Mouse (Mus musculus) gastrocnemius, adult 2 months (tissue): ENCODE results near the gene Tubg2. TPM values are rescaled to one million over a fixed set of nuclear protein-coding genes. Genes with fewer than 3 reads are reported as not detected.

ENCODE experiments used
- DNase-seq: peaks from one replicate; pipeline ENCODE4 v3.0.0; 2022
- H3K27ac ChIP-seq: fragments of 200-600 bp; 2 replicates; pipeline ENCODE4 v1.8.1; 2022; ENCODE audit warnings: mild to moderate bottlenecking
- H3K4me3 ChIP-seq: fragments of 200-600 bp; 2 replicates; pipeline ENCODE4 v1.8.1; 2022; ENCODE audit warnings: mild to moderate bottlenecking, moderate library complexity
- CTCF ChIP-seq: fragments of 200-600 bp; IDR thresholded peaks from 2 replicates; pipeline ENCODE4 v1.8.1; 2022; ENCODE audit warnings: antibody characterized with exemption, mild to moderate bottlenecking, moderate library complexity
- intact Hi-C: fragments of 180-260 bp; cut with DNase I; formaldehyde crosslinking; loops from one replicate; pipeline ENCODE4 v1.15.1; 2025
- total RNA-seq, 2 experiments: library from RNA; stranded (reverse); gene quantifications; 2 replicates each; pipeline ENCODE4 v1.2.3; 2021

Tubg2 gene
- total RNA-seq, 2 experiments from 2014 or later, result 2.4 to 3.6 TPM

GRCm38 (mm10) chr11:101171721-101172433 is 16.2 kb downstream of the Tubg2 start:
- TF ChIP-seq CTCF, result no peak
- H3K27ac ChIP-seq, result peak overlapping the region; percentile 93
- intact Hi-C loops, result loop anchor here (2.0 to 5.0 kb wide), 2 partner anchors 53 to 190 kb away; partner anchors contain the start of genes Retreg3 and Tubg1
- peak; percentile 79 for DNase-seq
- H3K4me3 ChIP-seq, result peak overlapping the region; percentile 89

GRCm38 (mm10) chr11:101172434-101172815 is 16.7 kb downstream of the Tubg2 start:
- no peak for DNase-seq
- peak overlapping the region; percentile 93 for H3K27ac ChIP-seq
- H3K4me3 ChIP-seq, result peak overlapping the region; percentile 89
- intact Hi-C loops, result loop anchor here (2.0 to 5.0 kb wide), 2 partner anchors 54 to 190 kb away; partner anchors contain the start of genes Retreg3 and Tubg1
- no peak for TF ChIP-seq CTCF

DNA sequence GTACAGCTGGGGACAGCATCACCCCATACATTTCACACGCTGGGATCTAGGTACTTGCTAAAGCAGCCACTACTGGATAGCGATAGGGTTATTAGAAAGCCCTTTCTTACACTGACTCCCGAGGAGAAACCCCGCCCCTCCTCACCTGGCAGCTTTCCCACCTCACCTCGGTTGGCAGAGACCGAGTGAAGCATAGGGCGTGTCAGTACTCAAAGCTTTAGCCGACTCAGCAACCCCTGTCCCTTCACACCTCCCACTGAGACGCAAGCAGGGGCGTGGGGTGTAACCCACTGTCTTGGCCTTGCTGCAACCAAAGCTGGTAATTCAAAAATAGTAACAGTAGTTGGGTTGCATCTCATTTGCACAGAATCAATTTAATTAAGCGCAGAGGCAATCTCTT is 17.4 kb downstream of the Tubg2 start:
- intact Hi-C loops, result loop anchor here (1.0 to 5.0 kb wide), 3 partner anchors 54 to 191 kb away; partner anchors contain the start of genes Psmc3ip, Retreg3 and Tubg1
- Histone ChIP-seq H3K4me3 (peak overlapping the region; percentile 71), H3K27ac (peak overlapping the region; percentile 93)
- DNase-seq, result peak; percentile 66
- TF ChIP-seq CTCF, result no peak

DNA sequence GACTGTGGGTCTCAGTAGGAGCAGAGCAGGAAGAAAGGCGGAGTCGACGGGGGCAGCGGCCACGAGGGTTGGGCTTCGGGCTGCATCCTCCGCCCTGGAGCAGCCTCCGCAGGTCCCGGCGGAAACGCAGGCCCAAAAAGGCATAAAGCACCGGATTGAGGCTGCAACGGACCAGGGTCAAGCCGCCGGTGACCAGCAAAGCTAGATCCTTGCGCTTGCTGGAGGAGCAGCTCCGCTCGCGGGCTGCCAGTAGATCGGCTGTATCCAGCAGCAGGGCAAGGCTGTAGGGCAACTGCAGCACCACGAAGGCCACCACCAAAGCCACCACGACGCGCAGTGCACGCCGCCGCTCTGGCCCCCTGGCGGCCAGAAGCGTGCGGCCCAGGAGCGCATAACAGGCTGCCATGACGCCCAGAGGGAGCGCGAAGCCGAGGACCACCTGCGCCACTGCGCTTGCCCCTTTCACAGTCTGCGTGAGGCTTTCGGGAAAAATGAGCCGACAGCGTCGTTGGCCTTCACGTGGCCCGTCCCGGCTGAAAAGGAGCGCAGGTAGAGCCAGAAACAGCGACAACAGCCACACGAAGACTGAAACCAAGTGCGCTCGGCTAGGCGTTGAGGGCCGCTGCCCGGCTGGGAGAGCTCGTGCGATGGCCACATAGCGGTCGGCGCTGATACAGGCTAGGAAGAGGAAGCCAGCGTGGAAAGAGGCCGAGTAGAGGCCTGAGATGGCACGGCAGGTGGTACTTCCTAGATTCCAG is 18.1 kb downstream of the Tubg2 start:
- peak; percentile 98 for TF ChIP-seq CTCF
- peak overlapping the region; percentile 71 for H3K4me3 ChIP-seq
- peak overlapping the region; percentile 93 for H3K27ac ChIP-seq
- intact Hi-C loops, result loop anchor here (1.0 to 5.0 kb wide), 3 partner anchors 55 to 192 kb away; partner anchors contain the start of genes Psmc3ip, Retreg3 and Tubg1
- peak; percentile 88 for DNase-seq

GRCm38 (mm10) chr11:101174389-101174745 is 18.7 kb downstream of the Tubg2 start:
- DNase-seq, result peak; percentile 64
- intact Hi-C loops, result loop anchor here (5.0 kb wide), 1 partner anchor 192 kb away; no protein-coding TSS in a partner anchor
- peak overlapping the region; percentile 71 for H3K4me3 ChIP-seq
- peak overlapping the region; percentile 93 for H3K27ac ChIP-seq
- TF ChIP-seq CTCF, result no peak

GRCm38 (mm10) chr11:101174851-101175628 is 19.3 kb downstream of the Tubg2 start, which contains the start of gene Ccr10:
Gene Ccr10 (minus strand): TSS chr11:101175443.
- no peak for DNase-seq
- Histone ChIP-seq H3K4me3 (peak within 1 kb of the TSS; percentile 71), H3K27ac (peak within 1 kb of the TSS; percentile 93)
- TF ChIP-seq CTCF, result peak; percentile 64
- intact Hi-C loops, result loop anchor here (5.0 kb wide), 3 partner anchors 93 to 283 kb away; partner anchors contain the start of gene Coasy

GRCm38 (mm10) chr11:101175636-101176116 is 20.0 kb downstream of the Tubg2 start:
- intact Hi-C loops, result loop anchor here (5.0 kb wide), 2 partner anchors 93 to 283 kb away; partner anchors contain the start of gene Coasy
- Histone ChIP-seq H3K27ac (no peak overlapping the region; the same call in 1 of the 2 replicates), H3K4me3 (peak overlapping the region; percentile 61)
- no peak for DNase-seq
- TF ChIP-seq CTCF, result no peak

GRCm38 (mm10) chr11:101176117-101176691 is 20.5 kb downstream of the Tubg2 start:
- DNase-seq, result peak; percentile 72
- intact Hi-C loops, result loop anchor here (5.0 kb wide), 2 partner anchors 94 to 284 kb away; partner anchors contain the start of gene Coasy
- peak overlapping the region; percentile 28 for H3K27ac ChIP-seq
- TF ChIP-seq CTCF, result peak; percentile 59
- peak overlapping the region; percentile 61 for H3K4me3 ChIP-seq

DNA sequence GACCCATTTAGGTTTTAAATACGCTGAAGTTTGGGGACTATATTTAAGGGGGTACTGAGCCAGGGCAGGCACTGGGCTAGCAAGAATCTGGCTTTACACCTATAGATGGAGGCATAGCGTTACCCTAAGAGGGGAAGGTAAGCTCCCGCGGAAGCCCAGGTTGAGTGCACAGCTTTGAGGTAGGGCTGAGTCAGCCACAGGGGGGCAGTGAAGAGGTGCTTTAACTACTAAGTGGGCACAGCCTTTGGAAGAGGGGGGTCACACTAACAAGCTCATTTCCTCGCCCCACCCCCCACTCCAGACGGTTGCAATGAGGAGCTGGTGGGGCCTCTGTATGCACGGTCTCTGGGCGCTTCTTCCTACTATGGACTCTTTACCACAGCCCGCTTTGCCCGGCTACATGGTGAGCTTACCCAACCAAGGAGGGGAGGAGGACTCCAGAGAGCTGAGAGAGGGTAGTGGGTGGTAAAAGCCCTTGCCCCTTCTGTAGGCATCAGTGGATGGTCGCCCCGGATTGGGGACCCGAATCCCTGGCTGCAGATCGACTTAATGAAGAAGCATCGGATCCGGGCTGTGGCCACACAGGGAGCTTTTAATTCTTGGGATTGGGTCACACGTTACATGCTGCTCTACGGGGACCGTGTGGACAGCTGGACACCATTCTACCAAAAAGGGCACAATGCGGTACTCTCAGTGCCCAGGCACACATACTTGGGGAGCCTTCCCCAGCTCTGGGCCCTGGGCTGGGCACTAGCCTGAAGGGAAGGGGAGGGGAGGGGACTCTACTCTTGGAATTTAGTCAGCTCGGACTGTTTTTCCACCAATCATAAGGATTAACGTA is 21.4 kb downstream of the Tubg2 start:
- Histone ChIP-seq H3K4me3 (peak overlapping the region; percentile 61), H3K27ac (no peak overlapping the region)
- DNase-seq, result peak; percentile 70
- intact Hi-C loops, result loop anchor here (5.0 kb wide), 2 partner anchors 95 to 285 kb away; partner anchors contain the start of gene Coasy
- peak; percentile 71 for TF ChIP-seq CTCF
